Mouse (Mus musculus) CH12.LX (cell line): ENCODE measurements around the gene Sec14l4. TPM values are rescaled to one million over a fixed set of nuclear protein-coding genes. Genes with fewer than 3 reads are reported as not detected.
A peak's percentile ranks its signal among the peaks of the same experiment; 100 is the strongest.

ENCODE experiments used
- DNase-seq: peaks from one replicate; pipeline ENCODE4 v3.0.0-alpha.2; 2013; ENCODE audit errors: extremely low read depth
- H3K27ac ChIP-seq: 2 replicates; pipeline ENCODE4 v1.5.1; 2012; ENCODE audit warnings: low read depth, mild to moderate bottlenecking, control low read depth, moderate library complexity; ENCODE audit not compliant: insufficient read depth
- H3K27me3 ChIP-seq: replicated peaks from 2 replicates; pipeline ENCODE3; 2012; ENCODE audit warnings: inconsistent platforms
- H3K36me3 ChIP-seq, 2 experiments: replicated peaks in 1 of 2; 2 replicates each; pipeline versions ENCODE3 to v1.6.1; 2012; ENCODE audit warnings: inconsistent platforms in 1 of 2, low read length in 1 of 2, mild to moderate bottlenecking in 1 of 2, mixed read lengths in 1 of 2, moderate library complexity in 1 of 2; ENCODE audit not compliant: control insufficient read depth in 1 of 2, insufficient read depth in 1 of 2
- H3K4me1 ChIP-seq, 2 experiments: 2 replicates each; pipeline ENCODE4 v1.6.1; 2012; ENCODE audit warnings: inconsistent platforms in 1 of 2, moderate library complexity in 1 of 2; ENCODE audit not compliant: insufficient read depth in 2 of 2, control insufficient read depth in 1 of 2
- H3K4me2 ChIP-seq: 2 replicates; pipeline ENCODE4 v1.6.1; 2012; ENCODE audit warnings: low read depth, mild to moderate bottlenecking, control low read depth; ENCODE audit not compliant: poor library complexity, insufficient read depth, severe bottlenecking
- H3K4me3 ChIP-seq, 3 experiments: fragments of 150-350 bp in 1 of 3; sonication (generic) in 1 of 3; replicated peaks in 1 of 3; 2 replicates each; pipeline versions ENCODE3 to v1.5.1; 2011 to 2012; ENCODE audit warnings: low read depth in 2 of 3, low read length in 2 of 3, mild to moderate bottlenecking in 2 of 3, moderate library complexity in 2 of 3, control low read depth in 1 of 3, improper control_type of control experiment in 1 of 3, inconsistent platforms in 1 of 3, mixed read lengths in 1 of 3; ENCODE audit not compliant: poor library complexity in 1 of 3
- H3K79me2 ChIP-seq: replicated peaks from 2 replicates; pipeline ENCODE4 v1.6.1; 2012; ENCODE audit warnings: mild to moderate bottlenecking, moderate library complexity; ENCODE audit not compliant: control insufficient read depth, poor library complexity, insufficient read depth, severe bottlenecking; ENCODE audit errors: extremely low read depth
- H3K9ac ChIP-seq: 2 replicates; pipeline ENCODE4 v1.6.1; 2012; ENCODE audit warnings: low read depth, mild to moderate bottlenecking, control low read depth, moderate library complexity; ENCODE audit not compliant: insufficient read depth
- H3K9me3 ChIP-seq: replicated peaks from 2 replicates; pipeline ENCODE3; 2012; ENCODE audit warnings: low read length, inconsistent platforms, mixed read lengths
- E2F4 ChIP-seq: IDR thresholded peaks from 2 replicates; pipeline ENCODE4 v1.6.1; 2011; ENCODE audit warnings: low read depth, low read length, improper control_type of control experiment; ENCODE audit not compliant: insufficient replicate concordance
- HCFC1 ChIP-seq: IDR thresholded peaks from 2 replicates; pipeline ENCODE4 v1.6.1; 2012; ENCODE audit warnings: low read depth, mild to moderate bottlenecking, inconsistent platforms, low read length, improper control_type of control experiment
- IRF4 ChIP-seq: IDR thresholded peaks from 2 replicates; pipeline ENCODE4 v1.6.1; 2014; ENCODE audit warnings: low read depth, mild to moderate bottlenecking, inconsistent platforms, low read length, improper control_type of control experiment
- JUND ChIP-seq: conservative IDR thresholded peaks from 2 replicates; pipeline ENCODE4 v1.6.1; 2011; ENCODE audit warnings: low read depth, low read length, improper control_type of control experiment
- PAX5 ChIP-seq: IDR thresholded peaks from 2 replicates; pipeline ENCODE4 v1.6.1; 2012; ENCODE audit warnings: low read length, inconsistent platforms, mixed read lengths
- POLR2AphosphoS2 ChIP-seq: IDR thresholded peaks from 2 replicates; pipeline ENCODE4 v1.6.1; 2011; ENCODE audit warnings: low read depth, low read length, improper control_type of control experiment
- USF2 ChIP-seq: conservative IDR thresholded peaks from 2 replicates; pipeline ENCODE4 v1.6.1; 2011; ENCODE audit warnings: low read depth, low read length, improper control_type of control experiment
- ZMIZ1 ChIP-seq: IDR thresholded peaks from 2 replicates; pipeline ENCODE4 v1.6.1; 2012; ENCODE audit warnings: low read depth, mild to moderate bottlenecking, inconsistent platforms, low read length, improper control_type of control experiment
- ZNF384 ChIP-seq: IDR thresholded peaks from 2 replicates; pipeline ENCODE4 v1.6.1; 2012; ENCODE audit warnings: low read depth, low read length, improper control_type of control experiment, inconsistent platforms
- dilution Hi-C: fragments of 300-500 bp; cut with MboI; formaldehyde crosslinking; loops from 2 replicates; pipeline ENCODE4 v1.14.3; 2020; ENCODE audit warnings: low sequenced_read_pairs; ENCODE audit not compliant: extremely low pct_unique_long_range_greater_than_20kb, extremely low pct_ligation_motif_present
- in situ Hi-C: fragments of 300-500 bp; cut with MboI; formaldehyde crosslinking; loops from 3 replicates; pipeline ENCODE4 v1.14.3; 2019; ENCODE audit warnings: low sequenced_read_pairs, low pct_ligation_motif_present, low pct_unique_long_range_greater_than_20kb, mixed read lengths
- polyA plus RNA-seq: library from polyadenylated mRNA; unstranded; fragments of >175 nt; gene quantifications from 2 replicates; pipeline ENCODE4 v1.2.1, GENCODE M21; 2012; ENCODE audit warnings: low read depth; ENCODE audit not compliant: insufficient read length
- total RNA-seq, 2 experiments: library from RNA; depleted of rRNA; stranded (reverse); fragments of 300-350 nt in 1 of 2; fragments of >200 nt in 1 of 2; gene quantifications; 2 replicates each; pipeline ENCODE4 v1.2.3; 2012 to 2014

The Sec14l4 gene
- total and polyA plus RNA-seq, 3 experiments: 0.42 to 3.5 (median 0.47) TPM

GRCm38 (mm10) chr11:4096054-4096984 is 65.1 kb downstream of the Sec14l4 start (continued):
- TF ChIP-seq IRF4 (peak; percentile 71), E2F4 (0 out of 2 replicates have a peak, but pooled peaks have one; percentile 75), ZMIZ1 (peak; percentile 95), HCFC1 (peak; percentile 96), PAX5 (no peak), ZNF384 (no peak), POLR2AphosphoS2 (peak; percentile 98), JUND (no peak)

DNA sequence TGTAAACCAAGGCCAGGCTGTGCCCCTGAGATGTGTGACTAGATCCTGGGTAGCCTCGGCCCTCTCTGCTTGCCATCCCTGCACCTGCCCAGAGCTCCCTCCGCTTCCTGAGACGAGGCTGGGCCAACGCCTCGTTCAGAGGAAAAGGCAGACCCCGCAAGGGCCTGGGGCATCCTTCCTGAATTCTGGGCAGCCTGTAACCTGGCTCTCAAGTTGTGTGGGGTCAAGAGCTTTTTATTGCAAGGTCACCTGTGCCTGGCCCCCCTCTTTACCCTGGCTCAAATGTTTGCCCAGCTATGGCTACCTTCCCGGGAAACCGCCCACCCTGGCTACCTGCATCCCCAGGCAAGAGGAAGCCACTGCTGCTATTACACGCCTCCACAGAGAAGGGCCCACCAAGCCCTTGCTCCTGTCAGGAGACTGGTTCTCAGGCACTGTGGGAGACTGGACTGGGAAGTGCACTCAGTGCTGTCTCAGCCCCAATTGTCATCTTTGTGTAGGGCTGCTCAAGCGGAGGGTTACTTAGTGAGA is 65.9 kb downstream of the Sec14l4 start:
- H3K4me3 ChIP-seq: peak overlapping the region; percentile 54 to 78 (median 67)
- H3K27me3 ChIP-seq: no peaks in the 10 kb centered on the region
- peaks cover 11 to 30% of the 10 kb centered on the region in 2 experiments for H3K4me1 ChIP-seq
- peak overlapping the region; percentile 82 for H3K27ac ChIP-seq
- DNase-seq: peak; percentile 12
- peak overlapping the region; percentile 95 for H3K9ac ChIP-seq
- no peaks in the 10 kb centered on the region for H3K79me2 ChIP-seq
- dilution Hi-C loops (no loop called here), in situ Hi-C loops (no loop called here)
- H3K9me3 ChIP-seq: peaks cover under 1% of the 10 kb centered on the region
- peak overlapping the region; percentile 62 for H3K4me2 ChIP-seq
- TF ChIP-seq POLR2AphosphoS2 (0 out of 2 replicates have a peak, but pooled peaks have one; percentile 11), USF2 (no peak)
- H3K36me3 ChIP-seq: peaks cover 25 to 55% of the 10 kb centered on the region in 2 experiments

Other genes with a start within 250 kb of the Sec14l4 start
- not detected in 2 replicates for gene Osbp2, start 167.6 kb upstream of the Sec14l4 start, total RNA-seq (2012; rRNA removed)
- gene Osbp2, start 167.6 kb upstream of the Sec14l4 start, total RNA-seq (2014; rRNA removed): not detected in 2 replicates
- gene Osbp2, start 167.6 kb upstream of the Sec14l4 start, polyA plus RNA-seq: not detected in 2 replicates
- 0.08 and 0.21 TPM in 2 replicates for gene 4921536K21Rik, start 136.4 kb upstream of the Sec14l4 start, total RNA-seq (2012; rRNA removed)
- 0.08 TPM in 1 of 2 replicates, not detected in the other for gene 4921536K21Rik, start 136.4 kb upstream of the Sec14l4 start, total RNA-seq (2014; rRNA removed)
- 0.56 and 0.61 TPM in 2 replicates for gene 4921536K21Rik, start 136.4 kb upstream of the Sec14l4 start, polyA plus RNA-seq
- gene Dusp18, start 136.2 kb upstream of the Sec14l4 start, total RNA-seq (2012; rRNA removed): 4.7 and 4.8 TPM in 2 replicates
- gene Dusp18, start 136.2 kb upstream of the Sec14l4 start, total RNA-seq (2014; rRNA removed): 2.3 and 2.8 TPM in 2 replicates
- gene Dusp18, start 136.2 kb upstream of the Sec14l4 start, polyA plus RNA-seq: 5.5 and 6.6 TPM in 2 replicates
- gene Slc35e4, start 116.8 kb upstream of the Sec14l4 start, total RNA-seq (2012; rRNA removed): 9.5 and 10.9 TPM in 2 replicates
- gene Slc35e4, start 116.8 kb upstream of the Sec14l4 start, total RNA-seq (2014; rRNA removed): 3.3 and 4.5 TPM in 2 replicates
- 4.0 and 4.6 TPM in 2 replicates for gene Slc35e4, start 116.8 kb upstream of the Sec14l4 start, polyA plus RNA-seq
- 4.7 and 8.6 TPM in 2 replicates for gene Tcn2, start 99.3 kb upstream of the Sec14l4 start, total RNA-seq (2012; rRNA removed)
- 1.2 and 1.3 TPM in 2 replicates for gene Tcn2, start 99.3 kb upstream of the Sec14l4 start, total RNA-seq (2014; rRNA removed)
- 2.5 and 2.7 TPM in 2 replicates for gene Tcn2, start 99.3 kb upstream of the Sec14l4 start, polyA plus RNA-seq
- 120 and 149 TPM in 2 replicates for gene Pes1, start 67.5 kb upstream of the Sec14l4 start, total RNA-seq (2012; rRNA removed)
- gene Pes1, start 67.5 kb upstream of the Sec14l4 start, total RNA-seq (2014; rRNA removed): 226 and 251 TPM in 2 replicates
- gene Pes1, start 67.5 kb upstream of the Sec14l4 start, polyA plus RNA-seq: 304 and 311 TPM in 2 replicates
- 0.21 and 0.50 TPM in 2 replicates for gene 4930556J24Rik, start 54.7 kb upstream of the Sec14l4 start, total RNA-seq (2012; rRNA removed)
- gene 4930556J24Rik, start 54.7 kb upstream of the Sec14l4 start, total RNA-seq (2014; rRNA removed): not detected in 2 replicates
- 0.70 and 0.78 TPM in 2 replicates for gene 4930556J24Rik, start 54.7 kb upstream of the Sec14l4 start, polyA plus RNA-seq
- 0.08 TPM in 1 of 2 replicates, not detected in the other for gene Gal3st1, start 47.8 kb upstream of the Sec14l4 start, total RNA-seq (2012; rRNA removed)
- not detected in 2 replicates for gene Gal3st1, start 47.8 kb upstream of the Sec14l4 start, total RNA-seq (2014; rRNA removed)
- 0.14 TPM in 1 of 2 replicates, not detected in the other for gene Gal3st1, start 47.8 kb upstream of the Sec14l4 start, polyA plus RNA-seq
- gene Sec14l3, start 33.4 kb downstream of the Sec14l4 start, total RNA-seq (2012; rRNA removed): 0.21 TPM in 1 of 2 replicates, not detected in the other
- not detected in 2 replicates for gene Sec14l3, start 33.4 kb downstream of the Sec14l4 start, total RNA-seq (2014; rRNA removed)
- gene Sec14l3, start 33.4 kb downstream of the Sec14l4 start, polyA plus RNA-seq: not detected in 2 replicates
- 30.0 and 41.0 TPM in 2 replicates for gene Mtfp1, start 64.0 kb downstream of the Sec14l4 start, total RNA-seq (2012; rRNA removed)
- 22.1 and 22.3 TPM in 2 replicates for gene Mtfp1, start 64.0 kb downstream of the Sec14l4 start, total RNA-seq (2014; rRNA removed)
- 27.0 and 27.7 TPM in 2 replicates for gene Mtfp1, start 64.0 kb downstream of the Sec14l4 start, polyA plus RNA-seq
- 21.5 and 26.1 TPM in 2 replicates for gene Sec14l2, start 92.0 kb downstream of the Sec14l4 start, total RNA-seq (2012; rRNA removed)
- gene Sec14l2, start 92.0 kb downstream of the Sec14l4 start, total RNA-seq (2014; rRNA removed): 21.9 and 24.2 TPM in 2 replicates
- gene Sec14l2, start 92.0 kb downstream of the Sec14l4 start, polyA plus RNA-seq: 16.7 and 19.0 TPM in 2 replicates
- gene Rnf215, start 103.7 kb downstream of the Sec14l4 start, total RNA-seq (2012; rRNA removed): 24.8 and 25.0 TPM in 2 replicates
- gene Rnf215, start 103.7 kb downstream of the Sec14l4 start, total RNA-seq (2014; rRNA removed): 14.9 and 18.2 TPM in 2 replicates
- 22.5 and 24.3 TPM in 2 replicates for gene Rnf215, start 103.7 kb downstream of the Sec14l4 start, polyA plus RNA-seq
- 4.2 and 4.4 TPM in 2 replicates for gene Ccdc157, start 128.8 kb downstream of the Sec14l4 start, total RNA-seq (2012; rRNA removed)
- 2.3 and 2.6 TPM in 2 replicates for gene Ccdc157, start 128.8 kb downstream of the Sec14l4 start, total RNA-seq (2014; rRNA removed)
- 3.9 and 4.0 TPM in 2 replicates for gene Ccdc157, start 128.8 kb downstream of the Sec14l4 start, polyA plus RNA-seq
- gene Sf3a1, start 128.9 kb downstream of the Sec14l4 start, total RNA-seq (2012; rRNA removed): 46.5 and 56.9 TPM in 2 replicates
- gene Sf3a1, start 128.9 kb downstream of the Sec14l4 start, total RNA-seq (2014; rRNA removed): 28.6 and 29.5 TPM in 2 replicates
- gene Sf3a1, start 128.9 kb downstream of the Sec14l4 start, polyA plus RNA-seq: 93.4 and 97.6 TPM in 2 replicates
- 30.3 and 37.7 TPM in 2 replicates for gene Tbc1d10a, start 155.3 kb downstream of the Sec14l4 start, total RNA-seq (2012; rRNA removed)
- gene Tbc1d10a, start 155.3 kb downstream of the Sec14l4 start, total RNA-seq (2014; rRNA removed): 30.9 and 33.9 TPM in 2 replicates
- gene Tbc1d10a, start 155.3 kb downstream of the Sec14l4 start, polyA plus RNA-seq: 33.5 and 37.6 TPM in 2 replicates
- 4.7 and 5.8 TPM in 2 replicates for gene Castor1, start 186.8 kb downstream of the Sec14l4 start, total RNA-seq (2012; rRNA removed)
- gene Castor1, start 186.8 kb downstream of the Sec14l4 start, total RNA-seq (2014; rRNA removed): 13.0 TPM in 2 replicates
- 18.2 and 23.7 TPM in 2 replicates for gene Castor1, start 186.8 kb downstream of the Sec14l4 start, polyA plus RNA-seq
- gene Osm, start 205.0 kb downstream of the Sec14l4 start, total RNA-seq (2012; rRNA removed): 11.0 and 12.8 TPM in 2 replicates
- gene Osm, start 205.0 kb downstream of the Sec14l4 start, total RNA-seq (2014; rRNA removed): 11.8 and 15.1 TPM in 2 replicates
- gene Osm, start 205.0 kb downstream of the Sec14l4 start, polyA plus RNA-seq: 10.4 and 12.5 TPM in 2 replicates
- gene Lif, start 226.1 kb downstream of the Sec14l4 start, total RNA-seq (2012; rRNA removed): 0.42 and 1.8 TPM in 2 replicates
- gene Lif, start 226.1 kb downstream of the Sec14l4 start, total RNA-seq (2014; rRNA removed): 0.05 and 0.15 TPM in 2 replicates
- gene Lif, start 226.1 kb downstream of the Sec14l4 start, polyA plus RNA-seq: 0.07 and 0.17 TPM in 2 replicates